Mouse (Mus musculus) G1E (cell line): ENCODE measurements around the gene Rac1. TPM values are rescaled to one million over a fixed set of nuclear protein-coding genes. Genes with fewer than 3 reads are reported as not detected.
"Not testable (repeated sequence)": the region's sequence is repeated elsewhere in the genome, so short reads cannot be mapped to it uniquely, and the experiment has no call there.

Experiments used
- ATAC-seq: 2 replicates; pipeline ENCODE4 v1.8.0; 2016; ENCODE audit warnings: mild to moderate bottlenecking; ENCODE audit not compliant: insufficient number of reproducible peaks, poor library complexity, low FRiP score, severe bottlenecking; ENCODE audit errors: extremely low read depth
- DNase-seq: peaks from one replicate; pipeline ENCODE4 v3.0.0; 2012; ENCODE audit warnings: low spot score
- H3K27me3 ChIP-seq: 2 replicates; pipeline ENCODE4 v1.6.1; 2012; ENCODE audit warnings: mild to moderate bottlenecking, low read length, inconsistent platforms; ENCODE audit not compliant: insufficient read depth
- H3K36me3 ChIP-seq: replicated peaks from 2 replicates; pipeline ENCODE3; 2012; ENCODE audit warnings: mild to moderate bottlenecking, inconsistent platforms
- H3K4me1 ChIP-seq: 2 replicates; pipeline ENCODE4 v1.6.1; 2012; ENCODE audit warnings: low read depth, low read length, inconsistent platforms, mixed read lengths; ENCODE audit not compliant: insufficient read depth
- H3K4me3 ChIP-seq: 2 replicates; pipeline ENCODE4 v1.5.1; 2012; ENCODE audit warnings: low read depth, mild to moderate bottlenecking, inconsistent platforms, low read length, moderate library complexity, mixed read lengths
- H3K9me3 ChIP-seq: replicated peaks from 2 replicates; pipeline ENCODE4 v1.6.1; 2012; ENCODE audit warnings: inconsistent platforms
- CTCF ChIP-seq: IDR thresholded peaks from 2 replicates; pipeline ENCODE4 v1.5.1; 2012; ENCODE audit warnings: low read depth, low read length, inconsistent platforms, mixed read lengths
- GATA1 ChIP-seq: IDR thresholded peaks from 2 replicates; pipeline ENCODE4 v1.6.1; 2012; ENCODE audit warnings: borderline replicate concordance, low read length, inconsistent platforms, mixed read lengths
- GATA2 ChIP-seq: IDR thresholded peaks from 2 replicates; pipeline ENCODE4 v1.6.1; 2012; ENCODE audit warnings: low read depth, low read length, inconsistent platforms, borderline replicate concordance
- POLR2AphosphoS5 ChIP-seq: IDR thresholded peaks from 2 replicates; pipeline ENCODE4 v1.6.1; 2012; ENCODE audit warnings: low read depth, low read length, inconsistent platforms; ENCODE audit not compliant: insufficient replicate concordance
- TAL1 ChIP-seq: conservative IDR thresholded peaks from 2 replicates; pipeline ENCODE4 v1.6.1; 2012; ENCODE audit warnings: low read depth, low read length, inconsistent platforms, mixed read lengths
- polyA plus RNA-seq: library from polyadenylated mRNA; stranded (reverse); fragments of >175 nt; gene quantifications from 2 replicates; pipeline ENCODE4 v1.2.3, GENCODE M21; 2012
- total RNA-seq, 2 experiments: library from RNA; stranded (forward) in 1 of 2; stranded (reverse) in 1 of 2; fragments of 200-1000 nt in 1 of 2; fragments of >200 nt in 1 of 2; fragmentation: Nextera tagmentation in 1 of 2; gene quantifications; 2 replicates each; pipeline ENCODE4 v1.2.3; 2014 to 2017

The Rac1 gene
- 802 and 891 TPM in 2 replicates for total RNA-seq (2014; fragmentation: Nextera tagmentation)
- 150 and 168 TPM in 2 replicates for total RNA-seq (2017)
- 93.2 and 99.6 TPM in 2 replicates for polyA plus RNA-seq

- peak; percentile 75 for ATAC-seq
- peaks cover 49% of the 10 kb centered on the region for H3K4me1 ChIP-seq
- TF ChIP-seq GATA2 (no peak), POLR2AphosphoS5 (no peak), GATA1 (no peak), TAL1 (no peak), CTCF (no peak)
Observed at GRCm38 (mm10) chr5:143527486-143528307, at the start of gene Rac1. Rac1 (minus strand) TSS chr5:143528036.

GRCm38 (mm10) chr5:143574261-143575178 is 46.7 kb upstream of the Rac1 start:
- DNase-seq (no peak), ATAC-seq (no peak)
- peaks cover 15% of the 10 kb centered on the region for H3K4me1 ChIP-seq
- H3K4me3 ChIP-seq: no peak overlapping the region
- H3K36me3 ChIP-seq: no peaks in the 10 kb centered on the region
- TF ChIP-seq TAL1 (no peak), GATA2 (no peak), GATA1 (no peak), POLR2AphosphoS5 (no peak), CTCF (no peak)
- no peaks in the 10 kb centered on the region for H3K9me3 ChIP-seq
- no peaks in the 10 kb centered on the region for H3K27me3 ChIP-seq

More at GRCm38 (mm10) chr5:143527486-143528307, at the start of gene Rac1:
- Histone ChIP-seq H3K4me3 (peak within 1 kb of the TSS; percentile 86), H3K27me3 (no peaks in the 10 kb centered on the region), H3K9me3 (no peaks in the 10 kb centered on the region), H3K36me3 (peaks cover 32% of the 10 kb centered on the region)
- peak; percentile 92 for DNase-seq

GRCm38 (mm10) chr5:143573067-143573466 is 45.2 kb upstream of the Rac1 start:
- Histone ChIP-seq H3K9me3 (no peaks in the 10 kb centered on the region), H3K27me3 (no peaks in the 10 kb centered on the region), H3K4me3 (no peak overlapping the region), H3K36me3 (no peaks in the 10 kb centered on the region), H3K4me1 (0 out of 2 replicates have a peak, but pooled peaks cover 4% of the 10 kb centered on the region)
- DNase-seq: no peak
- no peak for ATAC-seq
- TF ChIP-seq GATA1 (no peak), GATA2 (no peak), TAL1 (no peak), CTCF (no peak), POLR2AphosphoS5 (no peak)

- Histone ChIP-seq H3K9me3 (no peaks in the 10 kb centered on the region), H3K27me3 (no peaks in the 10 kb centered on the region), H3K4me1 (peaks cover 11% of the 10 kb centered on the region), H3K4me3 (no peak overlapping the region), H3K36me3 (no peaks in the 10 kb centered on the region)
- DNase-seq (no peak), ATAC-seq (no peak)
- TF ChIP-seq GATA2 (no peak), POLR2AphosphoS5 (no peak), TAL1 (no peak), CTCF (no peak), GATA1 (no peak)
Observed at GRCm38 (mm10) chr5:143572195-143572594, 44.4 kb upstream of the Rac1 start.

GRCm38 (mm10) chr5:143567860-143568259 is 40.0 kb upstream of the Rac1 start:
- TF ChIP-seq TAL1: no peak
- TF ChIP-seq POLR2AphosphoS5: no peak
- TF ChIP-seq CTCF: peak; percentile 96
- peak; percentile 15 for ATAC-seq
- Histone ChIP-seq H3K27me3 (no peaks in the 10 kb centered on the region), H3K9me3 (no peaks in the 10 kb centered on the region), H3K36me3 (peaks cover 16% of the 10 kb centered on the region), H3K4me1 (peaks cover 20% of the 10 kb centered on the region), H3K4me3 (peak overlapping the region; percentile 41; the same call in 1 of the 2 replicates)
- DNase-seq: no peak

GRCm38 (mm10) chr5:143567258-143567670 is 39.4 kb upstream of the Rac1 start:
- DNase-seq: no peak
- Histone ChIP-seq H3K4me1 (peaks cover 22% of the 10 kb centered on the region), H3K4me3 (peak overlapping the region; percentile 41; the same call in 1 of the 2 replicates)

GRCm38 (mm10) chr5:143566804-143567203 is 39.0 kb upstream of the Rac1 start:
- not testable (repeated sequence) for DNase-seq, ATAC-seq

More at GRCm38 (mm10) chr5:143567258-143567670, 39.4 kb upstream of the Rac1 start:
- TF ChIP-seq POLR2AphosphoS5 (no peak), GATA1 (no peak), TAL1 (no peak), GATA2 (no peak), CTCF (no peak)
- Histone ChIP-seq H3K27me3 (no peaks in the 10 kb centered on the region), H3K36me3 (peaks cover 19% of the 10 kb centered on the region), H3K9me3 (no peaks in the 10 kb centered on the region)
- ATAC-seq: peak; percentile 40

More at GRCm38 (mm10) chr5:143566804-143567203, 39.0 kb upstream of the Rac1 start:
- H3K4me3 ChIP-seq, H3K27me3 ChIP-seq, H3K9me3 ChIP-seq: not testable (repeated sequence)
- Histone ChIP-seq H3K36me3 (peaks cover 22% of the 10 kb centered on the region), H3K4me1 (peaks cover 27% of the 10 kb centered on the region)
